Mouse (Mus musculus): Measurements from ENCODE around the gene Acbd3. TPM values are rescaled to one million over a fixed set of nuclear protein-coding genes. Genes with fewer than 3 reads are reported as not detected.

The Acbd3 gene
- polyA plus RNA-seq, 1 experiment from 2014 or later = 31.0 TPM

DNA sequence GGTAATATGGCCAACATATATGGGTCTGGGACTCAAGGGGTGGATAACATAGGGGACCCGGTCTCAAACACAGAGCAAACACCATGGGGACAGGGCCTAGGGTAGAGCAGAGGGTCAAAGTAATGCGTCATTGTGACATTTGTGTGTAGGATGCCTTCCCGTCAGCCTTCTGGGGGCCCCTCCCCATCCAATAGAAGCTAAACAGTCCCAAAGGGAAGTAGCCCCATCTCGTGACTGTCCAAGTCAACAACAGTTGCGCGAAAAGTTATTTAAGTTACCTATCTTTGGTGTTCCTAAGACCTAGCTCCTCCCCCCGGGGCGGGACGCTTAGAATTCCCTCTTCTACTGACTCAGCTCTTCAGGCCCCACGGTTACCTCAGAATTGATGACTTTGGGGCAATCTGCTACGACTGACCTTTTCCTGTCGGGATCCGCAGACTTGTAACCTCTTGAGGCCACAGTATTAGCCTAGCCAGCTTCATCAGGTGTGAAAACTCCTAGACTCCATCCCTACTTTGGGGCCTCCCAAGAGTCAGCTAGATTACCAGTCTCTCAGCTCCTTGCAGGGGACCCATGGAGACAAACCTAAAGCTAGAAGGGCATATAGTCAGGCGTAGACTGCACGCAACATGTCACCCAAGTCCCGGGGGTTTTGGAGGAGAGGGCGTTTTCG is 67.7 kb downstream of the Acbd3 start:
- WGBS = 11% methylated on average over 18 of the region's 18 CpGs
- peak overlapping the region; percentile 81 for H3K4me2 ChIP-seq (replicated peaks)

DNA sequence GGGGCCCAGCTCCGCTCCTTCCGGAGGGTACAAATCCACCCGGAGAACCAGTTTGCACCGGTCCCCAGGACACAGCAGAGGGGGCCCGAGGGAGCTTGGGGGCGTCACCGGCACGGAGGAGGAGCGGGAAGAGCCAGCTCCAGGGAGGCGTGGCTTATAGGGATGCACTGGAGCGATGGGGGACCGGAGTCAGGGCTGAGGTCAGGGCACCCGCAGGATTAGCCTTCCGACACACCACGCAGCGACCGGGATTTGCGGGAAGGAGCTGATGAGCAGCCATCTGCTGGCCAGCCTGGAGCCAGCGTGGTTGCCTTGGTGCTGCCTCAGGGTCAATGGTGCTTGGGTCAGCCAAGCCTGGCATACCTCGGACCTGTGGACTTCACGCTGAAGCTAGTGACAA is 68.3 kb downstream of the Acbd3 start:
- Histone ChIP-seq H3K9me3 (no peaks in the 10 kb centered on the region), H3K27ac (no peak overlapping the region), H3K4me2 (replicated peaks) (peak overlapping the region; percentile 81), H3K4me1 (peaks cover 13% of the 10 kb centered on the region), H3K36me3 (peaks cover 3% of the 10 kb centered on the region; the same call in 1 of the 2 replicates), H3K9ac (peak overlapping the region; percentile 48), H3K27me3 (replicated peaks) (no peaks in the 10 kb centered on the region; the same call in 1 of the 2 replicates), H3K4me3 (peak overlapping the region; percentile 35)
- ATAC-seq (ENCODE audit: low FRiP score, low read depth) = peak; percentile 79
- WGBS = 2% methylated on average over 21 of the region's 21 CpGs

More for the DNA sequence above, 67.7 kb downstream of the Acbd3 start:
- peaks cover 13% of the 10 kb centered on the region for H3K4me1 ChIP-seq
- H3K27me3 ChIP-seq (replicated peaks) = no peaks in the 10 kb centered on the region; the same call in 1 of the 2 replicates
- peak overlapping the region; percentile 48 for H3K9ac ChIP-seq
- no peaks in the 10 kb centered on the region for H3K9me3 ChIP-seq
- ATAC-seq (ENCODE audit: low FRiP score, low read depth) = peak; percentile 41
- no peak overlapping the region for H3K27ac ChIP-seq
- no peaks in the 10 kb centered on the region for H3K36me3 ChIP-seq
- H3K4me3 ChIP-seq = peak overlapping the region; percentile 35

DNA sequence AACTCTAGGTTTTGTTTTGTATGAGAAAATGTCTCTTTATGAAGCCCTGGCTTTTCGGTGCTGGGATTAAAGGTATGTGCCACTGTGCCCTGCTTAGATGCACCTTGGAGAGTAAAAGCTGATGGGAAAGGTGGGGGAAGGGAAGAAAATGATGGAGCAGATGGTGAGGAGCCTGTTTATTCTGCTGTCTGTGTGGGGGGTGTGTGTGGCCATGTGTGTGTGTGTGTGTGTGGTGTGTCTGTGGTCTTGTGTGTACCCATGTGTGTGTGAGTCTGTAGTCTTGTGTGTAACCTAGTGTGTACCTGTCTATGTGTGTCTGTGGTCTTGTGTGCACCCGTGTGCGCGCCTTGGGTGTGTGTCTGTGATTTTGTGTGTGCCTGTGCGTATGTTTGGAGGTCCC is 72.8 kb downstream of the Acbd3 start:
- ATAC-seq (ENCODE audit: low FRiP score, low read depth) = no peak
- H3K27ac ChIP-seq = no peak overlapping the region
- H3K36me3 ChIP-seq = peaks cover 35% of the 10 kb centered on the region
- H3K4me2 ChIP-seq (replicated peaks) = no peak overlapping the region
- WGBS = 96% methylated on average over 5 of the region's 5 CpGs
- H3K27me3 ChIP-seq (replicated peaks) = no peaks in the 10 kb centered on the region
- no peak overlapping the region for H3K9ac ChIP-seq
- no peaks in the 10 kb centered on the region for H3K9me3 ChIP-seq
- no peak overlapping the region for H3K4me3 ChIP-seq
- peaks cover 10% of the 10 kb centered on the region for H3K4me1 ChIP-seq

DNA sequence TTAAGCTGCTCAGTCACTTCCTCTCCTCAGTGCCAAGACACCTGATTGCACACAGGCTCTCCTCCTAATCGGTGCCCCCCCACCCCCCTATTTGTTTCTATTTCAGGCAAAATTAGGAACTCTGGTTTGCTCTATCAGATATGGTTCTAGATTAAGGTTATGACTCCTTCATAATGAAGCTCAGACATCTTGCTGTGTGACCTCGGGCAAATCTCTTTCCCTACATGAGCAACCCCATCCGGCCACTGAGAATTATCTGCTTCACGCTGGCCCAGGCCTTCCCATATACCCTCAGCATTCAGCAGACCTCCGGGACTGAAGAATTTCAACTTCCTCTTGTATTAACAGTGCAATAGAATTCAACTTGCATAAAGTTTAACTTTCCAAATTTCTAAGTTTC is 73.4 kb downstream of the Acbd3 start:
- Histone ChIP-seq H3K9me3 (no peaks in the 10 kb centered on the region), H3K27me3 (replicated peaks) (no peaks in the 10 kb centered on the region), H3K4me3 (no peak overlapping the region), H3K4me2 (replicated peaks) (no peak overlapping the region), H3K9ac (no peak overlapping the region), H3K4me1 (peaks cover 4% of the 10 kb centered on the region), H3K36me3 (peaks cover 41% of the 10 kb centered on the region), H3K27ac (no peak overlapping the region)
- no peak for ATAC-seq (ENCODE audit: low FRiP score, low read depth)
- WGBS = 89% methylated on average over 5 of the region's 5 CpGs

DNA sequence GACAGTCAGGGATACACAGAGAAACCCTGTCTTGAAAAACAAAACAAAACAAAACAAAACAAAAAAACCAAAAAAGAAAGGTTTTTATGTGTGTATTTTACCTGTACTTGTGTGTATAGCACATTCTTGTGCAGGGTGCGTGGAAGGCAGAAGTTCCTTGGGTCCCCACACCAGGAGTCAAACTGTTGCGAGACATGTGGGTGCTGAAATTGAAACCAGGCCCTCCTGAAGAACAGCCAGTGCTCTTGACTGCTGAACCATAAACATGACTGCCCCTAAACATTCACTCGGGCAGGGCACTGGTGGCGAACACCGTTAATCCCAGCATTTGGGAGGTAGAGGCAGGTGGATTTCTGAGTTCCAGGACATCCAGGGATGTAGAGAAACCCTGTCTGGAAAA is 74.2 kb downstream of the Acbd3 start:
- Histone ChIP-seq H3K27ac (no peak overlapping the region), H3K4me3 (no peak overlapping the region), H3K27me3 (replicated peaks) (no peaks in the 10 kb centered on the region), H3K4me2 (replicated peaks) (no peak overlapping the region), H3K4me1 (no peaks in the 10 kb centered on the region), H3K36me3 (peaks cover 49% of the 10 kb centered on the region), H3K9me3 (no peaks in the 10 kb centered on the region), H3K9ac (no peak overlapping the region)
- 96% methylated on average over 5 of the region's 5 CpGs for WGBS
- no peak for ATAC-seq (ENCODE audit: low FRiP score, low read depth)

DNA sequence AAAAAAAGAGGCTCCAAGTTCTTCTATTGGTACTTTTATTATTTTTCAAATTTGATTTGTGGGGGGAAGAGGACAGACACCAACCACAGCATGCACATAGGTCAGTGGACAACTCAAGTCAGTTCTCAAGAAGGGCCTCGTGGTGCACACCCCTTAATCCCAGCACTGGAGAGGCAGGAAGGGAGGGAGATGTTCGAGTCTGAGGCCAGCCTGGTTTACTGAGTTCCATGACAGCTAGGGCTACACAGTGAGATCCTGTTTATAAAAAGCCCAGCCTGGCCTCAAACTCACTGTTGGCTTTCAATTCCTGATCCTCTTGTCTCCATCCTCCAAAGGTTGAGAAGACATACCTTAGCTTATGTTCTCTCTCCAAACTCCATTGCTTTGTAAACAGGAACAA is 75.0 kb downstream of the Acbd3 start:
- ATAC-seq (ENCODE audit: low FRiP score, low read depth) = no peak
- Histone ChIP-seq H3K36me3 (peaks cover 57% of the 10 kb centered on the region), H3K4me3 (no peak overlapping the region), H3K4me2 (replicated peaks) (no peak overlapping the region), H3K4me1 (no peaks in the 10 kb centered on the region), H3K9me3 (no peaks in the 10 kb centered on the region), H3K9ac (no peak overlapping the region), H3K27ac (no peak overlapping the region), H3K27me3 (replicated peaks) (no peaks in the 10 kb centered on the region)
- whole genome bisulfite sequencing = 78% methylated on average over 2 of the region's 2 CpGs

DNA sequence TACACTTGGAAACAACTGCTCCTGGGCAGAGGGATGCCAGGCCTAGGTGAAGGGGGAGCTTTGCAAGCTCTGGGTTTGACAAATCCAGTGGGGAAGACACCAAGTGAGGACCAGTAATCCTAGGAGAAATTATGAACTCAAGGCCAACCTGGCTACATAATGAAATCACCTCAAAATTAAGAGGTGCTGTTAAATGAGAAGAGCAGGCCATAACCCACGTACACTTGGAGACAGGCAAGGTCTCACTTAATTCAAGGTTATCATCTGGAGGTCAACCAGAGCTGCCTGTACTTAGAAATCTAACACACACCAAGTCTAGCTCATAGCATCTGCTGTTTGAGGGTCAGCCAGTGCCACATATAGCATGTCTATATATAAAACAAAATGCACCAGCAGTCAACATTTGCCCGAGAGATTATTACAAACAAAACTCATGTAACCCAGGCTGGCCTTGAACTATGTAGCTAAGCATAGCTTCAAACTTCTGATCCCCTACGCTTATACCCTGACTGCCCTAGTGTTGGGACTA is 75.7 kb downstream of the Acbd3 start:
- ATAC-seq (ENCODE audit: low FRiP score, low read depth) = no peak
- WGBS = 85% methylated on average over 3 of the region's 3 CpGs

More for the DNA sequence above, 75.7 kb downstream of the Acbd3 start:
- Histone ChIP-seq H3K9me3 (no peaks in the 10 kb centered on the region), H3K9ac (no peak overlapping the region), H3K4me3 (no peak overlapping the region), H3K4me1 (no peaks in the 10 kb centered on the region), H3K27me3 (replicated peaks) (no peaks in the 10 kb centered on the region), H3K4me2 (replicated peaks) (no peak overlapping the region), H3K27ac (no peak overlapping the region), H3K36me3 (peaks cover 64% of the 10 kb centered on the region)

Other genes with a start within 250 kb of the Acbd3 start
- 1.9 and 2.6 TPM in 2 replicates for gene Stum, start 242.5 kb upstream of the Acbd3 start, polyA plus RNA-seq (2016; fragmentation: Nextera tagmentation; extraction: Ambion mirVana)
- 184 and 187 TPM in 2 replicates for gene Parp1, start 157.1 kb upstream of the Acbd3 start, polyA plus RNA-seq (2016; fragmentation: Nextera tagmentation; extraction: Ambion mirVana)
- gene Lin9, start 84.9 kb upstream of the Acbd3 start, polyA plus RNA-seq (2016; fragmentation: Nextera tagmentation; extraction: Ambion mirVana) = 17.2 and 20.2 TPM in 2 replicates
- gene Mixl1, start 29.0 kb upstream of the Acbd3 start, polyA plus RNA-seq (2016; fragmentation: Nextera tagmentation; extraction: Ambion mirVana) = 0.08 and 0.31 TPM in 2 replicates
- gene H3f3a, start 87.9 kb downstream of the Acbd3 start, polyA plus RNA-seq (2016; fragmentation: Nextera tagmentation; extraction: Ambion mirVana) = 3,506 and 3,654 TPM in 2 replicates
- gene Sde2, start 125.1 kb downstream of the Acbd3 start, polyA plus RNA-seq (2016; fragmentation: Nextera tagmentation; extraction: Ambion mirVana) = 37.6 and 40.5 TPM in 2 replicates
- gene Lefty2, start 167.1 kb downstream of the Acbd3 start, polyA plus RNA-seq (2016; fragmentation: Nextera tagmentation; extraction: Ambion mirVana) = not detected in 2 replicates
- 93.9 and 94.6 TPM in 2 replicates for gene Pycr2, start 178.2 kb downstream of the Acbd3 start, polyA plus RNA-seq (2016; fragmentation: Nextera tagmentation; extraction: Ambion mirVana)
- 0.28 and 0.46 TPM in 2 replicates for gene Lefty1, start 209.0 kb downstream of the Acbd3 start, polyA plus RNA-seq (2016; fragmentation: Nextera tagmentation; extraction: Ambion mirVana)
- gene Tmem63a, start 216.3 kb downstream of the Acbd3 start, polyA plus RNA-seq (2016; fragmentation: Nextera tagmentation; extraction: Ambion mirVana) = 3.2 and 3.9 TPM in 2 replicates